Mouse (Mus musculus) heart, embryonic 11.5 days (tissue): ENCODE results near the gene Glipr1l2. TPM values are rescaled to one million over a fixed set of nuclear protein-coding genes. Genes with fewer than 3 reads are reported as not detected.
"Not testable (repeated sequence)": the region's sequence is repeated elsewhere in the genome, so short reads cannot be mapped to it uniquely, and the experiment has no call there.

Source experiments
- ATAC-seq: fragments of 200-750 bp; cut with Nextera tagmentation; replicated peaks from 2 replicates; pipeline ENCODE4 v1.8.0; 2017; ENCODE audit warnings: moderate library complexity; ENCODE audit not compliant: insufficient number of reproducible peaks, low FRiP score, low TSS enrichment
- H3K27ac ChIP-seq: fragments of 300-500 bp; sonication (generic); 2 replicates; pipeline ENCODE4 v1.5.1; 2014; ENCODE audit warnings: mild to moderate bottlenecking, low read depth, low read length
- H3K27me3 ChIP-seq: fragments of 300-500 bp; sonication (generic); 2 replicates; pipeline ENCODE4 v1.6.1; 2014; ENCODE audit warnings: mild to moderate bottlenecking, low read length, mixed read lengths; ENCODE audit not compliant: control insufficient read depth, insufficient read depth
- H3K36me3 ChIP-seq: fragments of 300-500 bp; sonication (generic); 2 replicates; pipeline ENCODE4 v1.6.1; 2014; ENCODE audit warnings: mild to moderate bottlenecking, low read length, moderate library complexity, mixed read lengths; ENCODE audit not compliant: control insufficient read depth, insufficient read depth
- H3K4me1 ChIP-seq: fragments of 300-500 bp; sonication (generic); 2 replicates; pipeline ENCODE4 v1.6.1; 2014; ENCODE audit warnings: low read length; ENCODE audit not compliant: control insufficient read depth, insufficient read depth
- H3K4me2 ChIP-seq: fragments of 300-500 bp; sonication (generic); 2 replicates; pipeline ENCODE4 v1.6.1; 2014; ENCODE audit warnings: mild to moderate bottlenecking, moderate library complexity
- H3K4me3 ChIP-seq: fragments of 300-500 bp; sonication (generic); 2 replicates; pipeline ENCODE4 v1.5.1; 2014; ENCODE audit warnings: low read depth, low read length
- H3K9ac ChIP-seq: fragments of 300-500 bp; sonication (generic); 2 replicates; pipeline ENCODE4 v1.6.1; 2014; ENCODE audit warnings: mild to moderate bottlenecking, low read depth, low read length, moderate library complexity
- H3K9me3 ChIP-seq: fragments of 300-500 bp; sonication (generic); replicated peaks from 2 replicates; pipeline ENCODE4 v1.6.1; 2016; ENCODE audit warnings: low read length; ENCODE audit not compliant: control insufficient read depth
- WGBS: fragments of 180-500 bp; shearing (Covaris S2); extraction: QIAGEN DNeasy Blood & Tissue Kit; methylation state at CpG from one replicate; pipeline ENCODE4 v1.1.7; 2014; ENCODE audit not compliant: insufficient replicate concordance; 5-methylcytosine and 5-hydroxymethylcytosine counted together
- polyA plus RNA-seq: library from polyadenylated mRNA; unstranded; fragments of >200 nt; fragmentation: Nextera tagmentation; extraction: Ambion mirVana; gene quantifications from 2 replicates; pipeline ENCODE4 v1.2.1, GENCODE M21; 2014

Gene Glipr1l2
- polyA plus RNA-seq, 1 experiment from 2014 or later = not detected

- no peaks in the 10 kb centered on the region for H3K27me3 ChIP-seq
- H3K4me2 ChIP-seq = no peak overlapping the region
- H3K27ac ChIP-seq = no peak overlapping the region
- 87% methylated on average over 7 of the region's 7 CpGs for WGBS
- H3K4me3 ChIP-seq = no peak overlapping the region
- H3K9ac ChIP-seq = no peak overlapping the region
- no peaks in the 10 kb centered on the region for H3K4me1 ChIP-seq
- no peaks in the 10 kb centered on the region for H3K9me3 ChIP-seq
- ATAC-seq = no peak
- no peaks in the 10 kb centered on the region for H3K36me3 ChIP-seq
Measured at GRCm38 (mm10) chr10:112110401-112110800, 27.2 kb downstream of the Glipr1l2 start.

GRCm38 (mm10) chr10:112125090-112125489, 41.9 kb downstream of the Glipr1l2 start:
- H3K36me3 ChIP-seq, H3K4me2 ChIP-seq, H3K9me3 ChIP-seq, H3K27ac ChIP-seq, H3K9ac ChIP-seq, H3K27me3 ChIP-seq, H3K4me3 ChIP-seq, H3K4me1 ChIP-seq, ATAC-seq: not testable (repeated sequence)
- 63% methylated on average over 2 of the region's 2 CpGs for WGBS

GRCm38 (mm10) chr10:112127682-112128230, 44.6 kb downstream of the Glipr1l2 start:
- 76% methylated on average over 6 of the region's 6 CpGs for WGBS
- not testable (repeated sequence) for H3K36me3 ChIP-seq, H3K9ac ChIP-seq, H3K4me1 ChIP-seq, H3K27ac ChIP-seq, H3K9me3 ChIP-seq, H3K4me2 ChIP-seq, H3K27me3 ChIP-seq, ATAC-seq, H3K4me3 ChIP-seq

GRCm38 (mm10) chr10:112132194-112132593, 49.0 kb downstream of the Glipr1l2 start:
- no peaks in the 10 kb centered on the region for H3K4me1 ChIP-seq
- ATAC-seq = no peak
- no peak overlapping the region for H3K9ac ChIP-seq
- 80% methylated on average over 3 of the region's 3 CpGs for WGBS
- no peak overlapping the region for H3K4me3 ChIP-seq
- H3K9me3 ChIP-seq = no peaks in the 10 kb centered on the region
- H3K36me3 ChIP-seq = no peaks in the 10 kb centered on the region
- H3K27ac ChIP-seq = no peak overlapping the region
- no peak overlapping the region for H3K4me2 ChIP-seq
- no peaks in the 10 kb centered on the region for H3K27me3 ChIP-seq

- Histone ChIP-seq H3K4me1 (no peaks in the 10 kb centered on the region), H3K27me3 (no peaks in the 10 kb centered on the region), H3K9me3 (no peaks in the 10 kb centered on the region), H3K27ac (no peak overlapping the region), H3K36me3 (no peaks in the 10 kb centered on the region), H3K9ac (no peak overlapping the region), H3K4me3 (peak overlapping the region; percentile 30; the same call in 1 of the 2 replicates), H3K4me2 (peak overlapping the region; percentile 52)
- ATAC-seq = no peak; the same call in 1 of the 2 replicates
- 21% methylated on average over 9 of the region's 9 CpGs for WGBS
Measured at GRCm38 (mm10) chr10:112138050-112138870, 55.1 kb downstream of the Glipr1l2 start.

GRCm38 (mm10) chr10:112138871-112139430, 55.8 kb downstream of the Glipr1l2 start:
- no peak for ATAC-seq
- Histone ChIP-seq H3K27ac (no peak overlapping the region), H3K4me1 (no peaks in the 10 kb centered on the region), H3K4me3 (peak overlapping the region; percentile 30; the same call in 1 of the 2 replicates), H3K9me3 (no peaks in the 10 kb centered on the region), H3K27me3 (no peaks in the 10 kb centered on the region), H3K9ac (no peak overlapping the region), H3K4me2 (peak overlapping the region; percentile 52), H3K36me3 (no peaks in the 10 kb centered on the region)
- WGBS = 45% methylated on average over 6 of the region's 6 CpGs

GRCm38 (mm10) chr10:112139834-112140233, 56.7 kb downstream of the Glipr1l2 start:
- H3K9me3 ChIP-seq = no peaks in the 10 kb centered on the region
- ATAC-seq = no peak
- no peak overlapping the region for H3K27ac ChIP-seq
- 47% methylated on average over 2 of the region's 2 CpGs for WGBS
- H3K4me1 ChIP-seq = no peaks in the 10 kb centered on the region
- H3K27me3 ChIP-seq = no peaks in the 10 kb centered on the region
- H3K4me3 ChIP-seq = no peak overlapping the region
- no peak overlapping the region for H3K4me2 ChIP-seq
- no peak overlapping the region for H3K9ac ChIP-seq
- H3K36me3 ChIP-seq = no peaks in the 10 kb centered on the region
